Mouse (Mus musculus): ENCODE results near the gene Syt16.

- TF ChIP-seq CTCF (IDR thresholded peaks at IDR 0.05; ENCODE audit: borderline replicate concordance, insufficient read depth, low read length) = no peak
- TF ChIP-seq POLR2A (IDR thresholded peaks at IDR 0.05; ENCODE audit: low read depth, low read length) = no peak
Measured at GRCm38 (mm10) chr12:74281403-74281802, 283.9 kb downstream of the Syt16 start.

Data from embryonic fibroblast, embryonic 13.5 days (primary cell).